Mouse (Mus musculus): Measurements from ENCODE around the gene Hhatl. TPM values are rescaled to one million over a fixed set of nuclear protein-coding genes. Genes with fewer than 3 reads are reported as not detected.

Gene Hhatl
- total and polyA plus RNA-seq, 3 experiments, result 96.3 to 201 (median 111) TPM

- intact Hi-C loops (cut with DNase I), result no loop called here
- Histone ChIP-seq H3K79me2 (replicated peaks; ENCODE audit: control insufficient read depth, insufficient read depth, low read length) (no peaks in the 10 kb centered on the region), H3K27me3 (ENCODE audit: control insufficient read depth, insufficient read depth, low read length) (no peaks in the 10 kb centered on the region), H3K27ac (peak overlapping the region; percentile 90), H3K4me3 (peak overlapping the region; percentile 93), H3K9ac (ENCODE audit: low read depth, low read length) (peak overlapping the region; percentile 79), H3K4me1 (ENCODE audit: control insufficient read depth, insufficient read depth, low read length) (peaks cover 4% of the 10 kb centered on the region), H3K36me3 (ENCODE audit: control insufficient read depth, insufficient read depth, low read length) (no peaks in the 10 kb centered on the region)
- TF ChIP-seq POLR2A (IDR thresholded peaks at IDR 0.05; ENCODE audit: insufficient read depth, low read depth, low read length), result no peak
- no peak for TF ChIP-seq CTCF (IDR thresholded peaks at IDR 0.05)
- no peak for TF ChIP-seq EP300 (IDR thresholded peaks at IDR 0.05; ENCODE audit: insufficient read depth, low read depth, low read length)
- DNase-seq, result peak; percentile 74 to 79
- WGBS, result 2% methylated on average over 43 of the region's 43 CpGs
These were observed 31.8 kb downstream of the Hhatl start for GRCm38 (mm10) chr9:121760271-121761090.

- H3K4me3 ChIP-seq, result peak within 1 kb of the TSS; percentile 93
- no peak for TF ChIP-seq EP300 (IDR thresholded peaks at IDR 0.05; ENCODE audit: insufficient read depth, low read depth, low read length)
- TF ChIP-seq CTCF (IDR thresholded peaks at IDR 0.05), result no peak
- TF ChIP-seq POLR2A (IDR thresholded peaks at IDR 0.05; ENCODE audit: insufficient read depth, low read depth, low read length), result no peak; the same call in 1 of the 2 replicates
- intact Hi-C loops (cut with DNase I), result loop anchor here (2.0 to 5.0 kb wide), 2 partner anchors 39 to 63 kb away; no protein-coding TSS in a partner anchor
- peak within 1 kb of the TSS; percentile 90 for H3K27ac ChIP-seq
- peaks cover 4% of the 10 kb centered on the region for H3K4me1 ChIP-seq (ENCODE audit: control insufficient read depth, insufficient read depth, low read length)
- DNase-seq, result peak; percentile 75 to 81
- WGBS, result under 1% methylated on average over 92 of the region's 97 CpGs
- H3K27me3 ChIP-seq (ENCODE audit: control insufficient read depth, insufficient read depth, low read length), result no peaks in the 10 kb centered on the region
- peak within 1 kb of the TSS; percentile 79 for H3K9ac ChIP-seq (ENCODE audit: low read depth, low read length)
- H3K79me2 ChIP-seq (replicated peaks; ENCODE audit: control insufficient read depth, insufficient read depth, low read length), result no peaks in the 10 kb centered on the region
- H3K36me3 ChIP-seq (ENCODE audit: control insufficient read depth, insufficient read depth, low read length), result no peaks in the 10 kb centered on the region
These were observed 32.9 kb downstream of the Hhatl start, which contains the start of gene Zfp651 for GRCm38 (mm10) chr9:121759091-121760081. Gene Zfp651 (plus strand): TSS chr9:121759330.

DNA sequence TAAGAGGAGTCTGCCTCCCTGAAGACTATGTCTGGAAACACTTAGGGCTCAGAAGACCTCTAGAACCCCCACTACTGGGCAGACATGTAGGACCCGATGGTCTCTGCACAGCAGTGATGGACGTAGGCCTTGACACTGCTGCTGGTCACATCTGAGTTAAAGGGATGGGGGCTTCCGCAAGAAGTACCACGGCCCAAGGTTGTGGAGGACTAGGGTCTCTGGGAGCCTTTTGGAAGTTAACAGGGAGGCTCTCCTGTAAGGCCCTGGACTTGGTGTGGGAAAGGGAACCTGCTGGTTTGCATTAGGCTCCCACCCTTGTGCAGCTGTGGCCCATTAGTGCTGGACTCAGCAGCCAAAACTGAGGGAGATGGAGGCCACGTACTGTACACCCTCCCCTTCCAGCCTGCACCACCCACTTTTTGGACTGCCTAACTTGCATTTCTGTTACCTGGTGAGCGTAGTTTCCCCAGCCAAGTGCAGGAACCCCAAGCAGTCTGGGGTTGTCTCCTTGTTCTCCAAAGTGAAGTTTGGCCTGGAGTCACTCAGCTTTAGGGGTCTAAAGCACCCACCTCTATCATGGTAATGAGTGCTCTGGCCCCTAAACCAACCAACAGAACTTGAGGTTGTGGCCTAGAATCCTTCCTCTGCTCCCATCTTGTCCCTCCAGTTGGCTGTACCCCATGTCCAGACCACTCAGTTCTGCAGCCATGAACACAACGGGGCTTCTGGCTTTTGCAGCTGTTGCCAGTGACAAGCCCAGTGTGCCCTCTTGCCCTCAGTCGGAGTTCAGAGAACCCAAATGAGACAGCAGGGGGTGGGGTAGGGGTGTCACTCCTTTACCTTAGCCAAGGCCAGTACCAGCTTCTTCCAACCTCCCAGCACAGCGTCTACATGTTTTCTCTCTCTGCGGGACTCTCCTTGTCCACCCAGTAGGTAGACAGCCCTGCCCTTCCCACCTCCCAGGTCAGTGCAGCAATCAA lies 34.2 kb downstream of the Hhatl start:
- Histone ChIP-seq H3K9ac (ENCODE audit: low read depth, low read length) (no peak overlapping the region), H3K79me2 (replicated peaks; ENCODE audit: control insufficient read depth, insufficient read depth, low read length) (no peaks in the 10 kb centered on the region), H3K4me1 (ENCODE audit: control insufficient read depth, insufficient read depth, low read length) (peaks cover 4% of the 10 kb centered on the region; the same call in 1 of the 2 replicates), H3K27ac (no peak overlapping the region), H3K27me3 (ENCODE audit: control insufficient read depth, insufficient read depth, low read length) (no peaks in the 10 kb centered on the region), H3K4me3 (no peak overlapping the region), H3K36me3 (ENCODE audit: control insufficient read depth, insufficient read depth, low read length) (no peaks in the 10 kb centered on the region)
- peak in 1 of 2 experiments; percentile 36 for DNase-seq
- WGBS, result 48% methylated on average over 10 of the region's 10 CpGs
- intact Hi-C loops (cut with DNase I), result loop anchor here (2.0 to 5.0 kb wide), 2 partner anchors 37 to 64 kb away; no protein-coding TSS in a partner anchor
- TF ChIP-seq EP300 (IDR thresholded peaks at IDR 0.05; ENCODE audit: insufficient read depth, low read depth, low read length) (no peak), POLR2A (IDR thresholded peaks at IDR 0.05; ENCODE audit: insufficient read depth, low read depth, low read length) (no peak), CTCF (IDR thresholded peaks at IDR 0.05) (no peak)

DNA sequence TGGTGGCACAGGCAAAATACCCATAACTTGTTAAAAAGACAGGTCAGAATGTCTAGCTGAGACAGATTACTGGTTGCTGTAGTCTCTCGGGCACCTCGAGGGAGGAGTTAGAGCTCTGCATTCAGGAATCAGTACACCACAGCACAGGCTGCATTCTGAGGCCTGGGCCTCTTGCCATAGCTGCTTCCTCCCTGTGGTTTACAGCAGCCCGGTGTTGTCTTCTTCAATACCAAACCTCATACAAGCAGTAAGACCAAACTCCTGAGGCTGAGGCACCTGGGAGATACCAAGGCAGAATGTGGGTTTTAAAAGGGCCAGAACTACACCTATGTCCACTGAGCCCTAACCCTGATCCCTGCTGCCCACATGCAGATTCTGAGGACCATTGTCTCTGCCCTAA lies 34.9 kb downstream of the Hhatl start:
- no peak for TF ChIP-seq CTCF (IDR thresholded peaks at IDR 0.05)
- TF ChIP-seq EP300 (IDR thresholded peaks at IDR 0.05; ENCODE audit: insufficient read depth, low read depth, low read length), result no peak
- TF ChIP-seq POLR2A (IDR thresholded peaks at IDR 0.05; ENCODE audit: insufficient read depth, low read depth, low read length), result no peak
- Histone ChIP-seq H3K4me3 (no peak overlapping the region), H3K4me1 (ENCODE audit: control insufficient read depth, insufficient read depth, low read length) (peaks cover 4% of the 10 kb centered on the region; the same call in 1 of the 2 replicates), H3K27me3 (ENCODE audit: control insufficient read depth, insufficient read depth, low read length) (no peaks in the 10 kb centered on the region), H3K9ac (ENCODE audit: low read depth, low read length) (no peak overlapping the region), H3K79me2 (replicated peaks; ENCODE audit: control insufficient read depth, insufficient read depth, low read length) (no peaks in the 10 kb centered on the region), H3K36me3 (ENCODE audit: control insufficient read depth, insufficient read depth, low read length) (no peaks in the 10 kb centered on the region), H3K27ac (no peak overlapping the region)
- 20% methylated on average over 3 of the region's 3 CpGs for WGBS
- intact Hi-C loops (cut with DNase I), result loop anchor here (5.0 kb wide), 1 partner anchor 65 kb away; no protein-coding TSS in a partner anchor
- no peak for DNase-seq

DNA sequence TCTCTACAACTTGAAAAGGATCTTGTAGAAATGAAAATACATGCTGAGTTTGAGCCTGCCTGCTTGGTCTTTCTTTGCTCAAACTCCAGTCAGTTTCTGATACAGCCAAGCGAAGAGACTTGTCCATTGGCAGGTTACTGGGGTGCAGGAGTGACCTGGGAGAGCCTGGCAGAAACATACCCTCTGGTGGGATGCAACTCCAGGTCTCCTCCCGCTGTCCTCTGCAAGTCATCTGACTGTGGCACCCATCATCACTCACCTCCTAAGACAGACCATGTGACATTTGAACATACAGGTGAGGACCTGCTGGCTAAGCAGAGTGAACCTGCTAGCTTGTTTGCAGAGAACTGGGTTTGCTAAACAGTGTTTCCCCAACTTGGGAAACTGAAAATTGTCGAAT lies 35.5 kb downstream of the Hhatl start:
- 83% methylated on average over 3 of the region's 3 CpGs for WGBS
- Histone ChIP-seq H3K36me3 (ENCODE audit: control insufficient read depth, insufficient read depth, low read length) (peaks cover 3% of the 10 kb centered on the region; the same call in 1 of the 2 replicates), H3K9ac (ENCODE audit: low read depth, low read length) (no peak overlapping the region), H3K4me1 (ENCODE audit: control insufficient read depth, insufficient read depth, low read length) (peaks cover 4% of the 10 kb centered on the region; the same call in 1 of the 2 replicates), H3K4me3 (no peak overlapping the region), H3K79me2 (replicated peaks; ENCODE audit: control insufficient read depth, insufficient read depth, low read length) (no peaks in the 10 kb centered on the region), H3K27ac (no peak overlapping the region), H3K27me3 (ENCODE audit: control insufficient read depth, insufficient read depth, low read length) (no peaks in the 10 kb centered on the region)
- intact Hi-C loops (cut with DNase I), result loop anchor here (5.0 kb wide), 1 partner anchor 66 kb away; no protein-coding TSS in a partner anchor
- no peak for DNase-seq
- no peak for TF ChIP-seq EP300 (IDR thresholded peaks at IDR 0.05; ENCODE audit: insufficient read depth, low read depth, low read length)
- TF ChIP-seq POLR2A (IDR thresholded peaks at IDR 0.05; ENCODE audit: insufficient read depth, low read depth, low read length), result no peak
- TF ChIP-seq CTCF (IDR thresholded peaks at IDR 0.05), result no peak
